Comparison of ENCODE assay signal across 24 mouse cellular contexts in genomic region chr8:128394671-128395193, GRCm38 (mm10). TPM values are rescaled to one million over a fixed set of nuclear protein-coding genes. Genes with fewer than 3 reads are reported as not detected.
DNase-seq lines count a peak whose midpoint lies in the region; ATAC-seq and TF ChIP-seq lines count a peak whose summit lies in the region.
"Had no signal": no experiment of that assay in that cellular context is flagged by ENCODE, and none has a peak within 500 bp of the region (broad histone marks: within the 10 kb centered on the region; RNA-seq: fewer than 3 reads in every experiment).

No protein-coding gene starts in this region.

- H3K4me3 ChIP-seq in heart, postnatal 0 days (ENCODE audit: low read depth, low read length) = no peak overlapping the region
- H3K4me3 ChIP-seq in neural tube, embryonic 14.5 days (ENCODE audit: low read depth, low read length) = no peak overlapping the region
- H3K4me3 ChIP-seq in neural tube, embryonic 15.5 days (replicated peaks) = no peak overlapping the region
- H3K4me3 ChIP-seq: erythroblast, embryonic 14.5 days; liver, embryonic 15.5 days had no signal

- H3K4me2 ChIP-seq in heart, postnatal 0 days (ENCODE audit: low read depth, low read length) = no peak overlapping the region
- H3K4me2 ChIP-seq in neural tube, embryonic 14.5 days (ENCODE audit: low read depth, low read length) = no peak overlapping the region
- no peak overlapping the region for H3K4me2 ChIP-seq in neural tube, embryonic 15.5 days
- H3K4me2 ChIP-seq: liver, embryonic 15.5 days; lung, embryonic 14.5 days had no signal

- H3K4me1 ChIP-seq in heart, postnatal 0 days (ENCODE audit: control insufficient read depth, insufficient read depth) = peaks cover 64% of the 10 kb centered on the region
- peaks cover 18% of the 10 kb centered on the region; the same call in 1 of the 2 replicates for H3K4me1 ChIP-seq in neural tube, embryonic 14.5 days (ENCODE audit: control insufficient read depth, insufficient read depth, low read length)
- H3K4me1 ChIP-seq in neural tube, embryonic 15.5 days = peaks cover 57% of the 10 kb centered on the region
- H3K4me1 ChIP-seq: liver, embryonic 15.5 days had no signal

- no peak for ATAC-seq in heart, postnatal 0 days (ENCODE audit: insufficient read depth, low read depth)
- 0 out of 2 replicates have a peak, but pooled peaks have one; percentile 41 for ATAC-seq in neural tube, embryonic 14.5 days (ENCODE audit: low read depth)
- ATAC-seq in neural tube, embryonic 15.5 days (ENCODE audit: low FRiP score) = no peak
- ATAC-seq: forebrain, embryonic 16.5 days; hindbrain, embryonic 16.5 days; Patski had no signal

- H3K36me3 ChIP-seq in heart, postnatal 0 days (replicated peaks; ENCODE audit: control insufficient read depth, insufficient read depth, low read length) = 0 out of 2 replicates have a peak, but pooled peaks cover 4% of the 10 kb centered on the region
- H3K36me3 ChIP-seq in neural tube, embryonic 14.5 days (ENCODE audit: control insufficient read depth, insufficient read depth, low read length) = no peaks in the 10 kb centered on the region
- no peaks in the 10 kb centered on the region for H3K36me3 ChIP-seq in neural tube, embryonic 15.5 days
- H3K36me3 ChIP-seq: liver, embryonic 15.5 days had no signal

- H3K9me3 ChIP-seq in heart, postnatal 0 days (replicated peaks; ENCODE audit: control insufficient read depth, low read length) = no peaks in the 10 kb centered on the region
- no peaks in the 10 kb centered on the region for H3K9me3 ChIP-seq in neural tube, embryonic 14.5 days (ENCODE audit: control insufficient read depth, low read length)
- H3K9me3 ChIP-seq in neural tube, embryonic 15.5 days (replicated peaks) = no peaks in the 10 kb centered on the region
- H3K9me3 ChIP-seq: liver, embryonic 15.5 days had no signal

- peak; percentile 93 for DNase-seq in heart, adult 11 months
- DNase-seq in heart, postnatal 25 days (ENCODE audit: low spot score) = no peak
- DNase-seq in heart, postnatal 0 days (ENCODE audit: low spot score) = no peak
- no peak for DNase-seq in heart, adult 8-10 months (ENCODE audit: low spot score)
- no peak for DNase-seq in embryo, embryonic 9.5 days (ENCODE audit: extremely low spot score)
- DNase-seq: adrenal gland, postnatal 10 days; cerebellum, adult 11 months; cerebellum, adult 9-10 months; kidney, adult 2 months; layer of hippocampus, adult 9-11 months; lung, embryonic 14.5 days; lung, postnatal 14 days; midbrain, embryonic 14.5 days; right cerebral cortex, adult 18-20 months; spleen, adult 18-20 months; thymus, postnatal 14 days had no signal

- no peak for TF ChIP-seq CTCF in heart, postnatal 0 days (IDR thresholded peaks at IDR 0.05; ENCODE audit: low read depth)

- H3K9ac ChIP-seq in heart, postnatal 0 days (replicated peaks; ENCODE audit: low read depth, low read length) = no peak overlapping the region
- no peak overlapping the region for H3K9ac ChIP-seq in neural tube, embryonic 14.5 days (replicated peaks; ENCODE audit: low read depth, low read length)
- no peak overlapping the region for H3K9ac ChIP-seq in neural tube, embryonic 15.5 days (replicated peaks)
- H3K9ac ChIP-seq: liver, embryonic 15.5 days; lung, embryonic 14.5 days had no signal

- H3K27me3 ChIP-seq in heart, postnatal 0 days (ENCODE audit: control insufficient read depth, insufficient read depth, low read length) = no peaks in the 10 kb centered on the region
- H3K27me3 ChIP-seq in neural tube, embryonic 14.5 days (ENCODE audit: control insufficient read depth, insufficient read depth, low read length) = no peaks in the 10 kb centered on the region
- H3K27me3 ChIP-seq in neural tube, embryonic 15.5 days (replicated peaks) = no peaks in the 10 kb centered on the region
- H3K27me3 ChIP-seq: liver, embryonic 15.5 days; Patski had no signal

- intact Hi-C loops in heart, postnatal 25 days (cut with DNase I) = loop anchor here (5.0 kb wide), 1 partner anchor 43 kb away; no protein-coding TSS in a partner anchor

- WGBS in heart, postnatal 0 days = 59% methylated on average over 5 of the region's 5 CpGs
- 42% methylated on average over 5 of the region's 5 CpGs for WGBS in neural tube, embryonic 14.5 days
- WGBS in neural tube, embryonic 15.5 days = 25% methylated on average over 5 of the region's 5 CpGs

- TF ChIP-seq EP300 in heart, postnatal 0 days (IDR thresholded peaks at IDR 0.05; ENCODE audit: low read depth) = no peak

- H3K27ac ChIP-seq in heart, postnatal 0 days (ENCODE audit: low read depth) = peak overlapping the region; percentile 30
- H3K27ac ChIP-seq in neural tube, embryonic 14.5 days (ENCODE audit: low read depth, low read length) = no peak overlapping the region
- no peak overlapping the region for H3K27ac ChIP-seq in neural tube, embryonic 15.5 days (replicated peaks)
- H3K27ac ChIP-seq: liver, embryonic 15.5 days had no signal

RNA-seq across cellular contexts. Expression of gene Nrp1, which starts 36.3 kb away (rescaled TPM):
- total RNA-seq in heart, postnatal 25 days (2021) = 100 to 1,000 TPM; 110 to 116 TPM
- 122 and 126 TPM in 2 replicates for total RNA-seq in heart, postnatal 0 days (2014; rRNA removed; ENCODE audit: low replicate concordance)
- polyA plus RNA-seq in heart, postnatal 0 days (2015; fragmentation: Nextera tagmentation; extraction: Ambion mirVana) = 90.5 TPM in 2 replicates
- total RNA-seq in heart, adult 8-10 months (2022) = 100 to 1,000 TPM in 2 of 4 experiments, 10 to 100 TPM in 2; 92.6 to 130 (median 102) TPM
- 101 and 143 TPM in 2 replicates for polyA plus RNA-seq in neural tube, embryonic 14.5 days (2014; fragmentation: Nextera tagmentation; extraction: Ambion mirVana)
- polyA plus RNA-seq in neural tube, embryonic 15.5 days (2015; fragmentation: Nextera tagmentation; extraction: Ambion mirVana) = 107 and 117 TPM in 2 replicates
- total RNA-seq: MEL had no signal
